In the genomic region with DNA sequence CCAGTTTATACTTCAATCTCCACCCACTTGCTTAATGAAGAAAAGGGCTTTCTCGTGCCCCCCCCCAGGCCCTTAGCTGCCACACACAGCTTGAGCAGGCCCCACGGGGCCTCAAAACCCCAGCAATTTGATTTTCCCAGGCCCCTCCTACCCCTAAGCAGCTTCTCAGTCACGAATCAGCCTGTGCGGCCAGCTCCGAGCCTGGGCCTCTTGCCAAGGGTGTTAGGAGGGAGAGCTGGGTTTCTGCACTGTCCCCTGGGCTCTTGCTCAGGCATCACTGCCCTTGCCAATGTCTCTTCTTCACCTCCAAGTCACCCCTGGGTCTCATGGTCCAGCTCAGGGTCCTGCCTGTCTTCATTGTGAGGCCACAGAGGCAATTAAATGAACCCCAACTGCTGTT, we compare ENCODE assay signal across 9 mouse cellular contexts. TPM values are rescaled to one million over a fixed set of nuclear protein-coding genes. Genes with fewer than 3 reads are reported as not detected.
A peak's percentile ranks its signal among the peaks of the same experiment; 100 is the strongest.
DNase-seq lines count a peak whose midpoint lies in the region; ATAC-seq and TF ChIP-seq lines count a peak whose summit lies in the region.
"Had no signal": no experiment of that assay in that cellular context is flagged by ENCODE, and none has a peak within 500 bp of the region (broad histone marks: within the 10 kb centered on the region; RNA-seq: fewer than 3 reads in every experiment).

No protein-coding gene starts in this region.

- no peak for TF ChIP-seq POLR2A in lung, adult 2 months (IDR thresholded peaks at IDR 0.05; ENCODE audit: borderline replicate concordance, extremely low read depth, low read depth, low read length)

- H3K9me3 ChIP-seq in lung, embryonic 14.5 days (ENCODE audit: low read depth, low read length): no peaks in the 10 kb centered on the region

- H3K9ac ChIP-seq in lung, embryonic 14.5 days: no peak overlapping the region

- peak overlapping the region; percentile 69 for H3K27ac ChIP-seq in lung, embryonic 14.5 days (ENCODE audit: low read depth)
- H3K27ac ChIP-seq: left cerebral cortex, adult 2 months had no signal

- H3K4me3 ChIP-seq in lung, embryonic 14.5 days (ENCODE audit: low read depth, low read length): no peak overlapping the region
- H3K4me3 ChIP-seq in lung, adult 2 months (replicated peaks; ENCODE audit: extremely low read depth, low read depth, low read length): no peak overlapping the region
- H3K4me3 ChIP-seq: left cerebral cortex, adult 2 months had no signal

- no peaks in the 10 kb centered on the region for H3K36me3 ChIP-seq in lung, embryonic 14.5 days (ENCODE audit: insufficient read depth)

- 0 out of 2 replicates have a peak overlapping the region, but pooled peaks have one; percentile 7 for H3K4me2 ChIP-seq in lung, embryonic 14.5 days

- peak; percentile 92 for DNase-seq in lung, embryonic 14.5 days
- DNase-seq in lung, adult 2 months: no peak
- peak; percentile 6 for DNase-seq in brain, embryonic 18.5 days (ENCODE audit: low read depth, low spot score)
- peak; percentile 71 to 84 for DNase-seq in gastrocnemius, postnatal 36 days
- DNase-seq in kidney, postnatal 14 days: peak; percentile 66
- peak; percentile 29 for DNase-seq in retina, postnatal 7 days (ENCODE audit: low read depth, low spot score)
- DNase-seq in thymus, adult 18-20 months: no peak
- no peak for DNase-seq in frontal cortex, postnatal 14 days (ENCODE audit: low spot score in 2 of 2)

- peaks cover 10% of the 10 kb centered on the region; the same call in 1 of the 2 replicates for H3K4me1 ChIP-seq in lung, embryonic 14.5 days (ENCODE audit: insufficient read depth)
- H3K4me1 ChIP-seq in lung, adult 2 months (ENCODE audit: control insufficient read depth, insufficient read depth, low read length): no peaks in the 10 kb centered on the region

- peak; percentile 88 for ATAC-seq in lung, embryonic 14.5 days (ENCODE audit: insufficient read depth)

- WGBS in lung, embryonic 14.5 days: 18% methylated on average over 5 of the region's 5 CpGs
- 38% methylated on average over 5 of the region's 5 CpGs for WGBS in lung, adult 2 months

- intact Hi-C loops in gastrocnemius, postnatal 36 days (cut with DNase I): no loop called here

- no peak for TF ChIP-seq CTCF in lung, embryonic 14.5 days (IDR thresholded peaks at IDR 0.05; ENCODE audit: low read depth)
- no peak for TF ChIP-seq CTCF in lung, adult 2 months (IDR thresholded peaks at IDR 0.05; ENCODE audit: insufficient read depth, low read length)

- no peaks in the 10 kb centered on the region for H3K27me3 ChIP-seq in lung, embryonic 14.5 days (ENCODE audit: insufficient read depth, low read length)

RNA-seq across cellular contexts. Expression of gene Fosl2, which starts 33.1 kb away (rescaled TPM):
- polyA plus RNA-seq in lung, embryonic 14.5 days (2014; fragmentation: Nextera tagmentation; extraction: Ambion mirVana): 3.9 and 4.0 TPM in 2 replicates
- polyA plus RNA-seq in lung, adult 2 months (2012; rRNA removed): 22.6 and 25.2 TPM in 2 replicates
- total RNA-seq in gastrocnemius, postnatal 36 days (2021): 10 to 100 TPM in 1 of 2 experiments, 1 to 10 TPM in 1; 9.0 to 16.5 TPM

Comparison
In these comparisons a context has a peak if more than half of its experiments do, and no peak if none do; other contexts are left out.
1. DNase-seq: peak in lung, embryonic 14.5 days (single experiment), brain, embryonic 18.5 days (single experiment), gastrocnemius, postnatal 36 days (2 of 2), kidney, postnatal 14 days (single experiment) and retina, postnatal 7 days (single experiment); none in lung, adult 2 months (single experiment), thymus, adult 18-20 months (0 of 2) and frontal cortex, postnatal 14 days (0 of 2).